Mouse (Mus musculus) activated CD4-positive, CD25-positive, alpha-beta regulatory T cell (primary cell): ENCODE measurements around the gene Adk. TPM values are rescaled to one million over a fixed set of nuclear protein-coding genes. Genes with fewer than 3 reads are reported as not detected.

Experiments used
- polyA plus RNA-seq, 2 experiments: library from polyadenylated mRNA; unstranded; fragments of 100-300 nt; shearing (Covaris generic); gene quantifications; one replicate each; pipeline ENCODE4 v1.2.1; 2017

The Adk gene
- 100 to 1,000 TPM; 126 to 166 TPM for polyA plus RNA-seq

DNA sequence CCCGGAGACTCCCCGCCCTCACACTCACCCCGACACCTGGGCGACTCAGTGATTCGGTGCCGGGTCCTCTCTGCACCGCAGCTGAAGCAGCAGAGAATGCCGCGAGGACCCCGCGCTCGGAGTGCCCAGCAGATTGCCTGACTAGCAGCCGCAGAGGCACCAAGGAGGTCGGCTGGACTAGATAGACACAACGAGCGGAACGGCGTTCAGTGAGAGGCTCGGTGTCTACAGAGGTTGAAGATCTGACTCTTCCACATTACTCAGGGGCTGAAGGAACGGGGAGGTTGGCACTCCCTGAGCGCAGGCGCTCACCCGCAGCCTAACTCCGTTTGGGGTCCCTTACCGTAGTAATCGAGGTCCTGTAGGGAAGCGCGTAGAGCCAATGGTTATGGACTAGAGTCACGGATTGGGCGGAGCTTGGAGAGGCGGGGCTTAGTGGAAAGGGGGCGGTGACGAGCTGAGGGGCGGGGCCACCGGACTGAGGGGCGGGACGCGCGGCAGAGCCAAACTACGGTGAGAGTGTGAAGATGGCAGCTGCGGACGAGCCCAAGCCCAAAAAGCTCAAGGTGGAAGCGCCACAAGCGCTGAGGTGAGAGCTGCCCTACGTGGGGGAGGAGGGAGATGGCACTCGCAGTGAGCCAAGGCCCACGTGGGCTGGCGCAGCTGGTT is at the start of gene Adk, which contains the start of gene Ap3m1:
Gene Adk (plus strand): TSS at position 463 of the 669 bp plus-strand sequence.
Gene Ap3m1 (minus strand): TSS at position 397 of the 669 bp plus-strand sequence.

DNA sequence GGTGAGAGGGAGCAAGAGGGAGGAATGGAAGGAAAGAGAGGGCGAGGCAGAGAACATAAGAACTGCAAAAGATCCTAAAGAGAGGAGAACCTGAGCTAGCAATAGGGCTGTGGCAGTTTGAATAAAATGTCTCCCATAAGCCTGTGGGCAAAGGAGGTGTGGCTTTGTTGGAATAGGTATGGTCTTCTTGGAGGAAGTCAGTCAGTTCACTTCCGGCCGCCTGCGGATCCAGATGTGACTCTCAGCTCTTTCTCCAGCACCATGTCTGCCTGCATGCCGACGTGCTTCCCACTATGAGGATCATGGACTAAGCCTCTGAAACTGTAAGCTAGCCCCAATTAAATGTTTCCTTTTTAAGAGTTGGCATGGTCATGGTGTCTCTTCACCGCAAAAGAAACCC is 428.9 kb downstream of the Adk start, which contains the start of gene Kat6b:
Gene Kat6b (plus strand): TSS at position 204 of the 400 bp plus-strand sequence.

Other genes starting within 250 kb of the Adk start
- gene Plau, start 215.9 kb upstream of the Adk start, polyA plus RNA-seq: under 1 TPM in 1 of 2 experiments, not detected in 1; 0.07 TPM
- 1 to 10 TPM; 1.9 to 3.1 TPM for gene Vcl, start 123.2 kb upstream of the Adk start, polyA plus RNA-seq
- gene Ap3m1, start 66 bp upstream of the Adk start, polyA plus RNA-seq: 10 to 100 TPM; 63.7 to 73.1 TPM